In genomic region chr15:78973950-78974349, GRCm38 (mm10) we compare ENCODE assay signal across 13 mouse cellular contexts. TPM values are rescaled to one million over a fixed set of nuclear protein-coding genes. Genes with fewer than 3 reads are reported as not detected.
A peak's percentile ranks its signal among the peaks of the same experiment; 100 is the strongest.
DNase-seq lines count a peak whose midpoint lies in the region; ATAC-seq and TF ChIP-seq lines count a peak whose summit lies in the region.
"Had no signal": no experiment of that assay in that cellular context is flagged by ENCODE, and none has a peak within 500 bp of the region (broad histone marks: within the 10 kb centered on the region; RNA-seq: fewer than 3 reads in every experiment).

No protein-coding gene starts in this region.

- H3K27me3 ChIP-seq in forebrain, postnatal 0 days (ENCODE audit: insufficient read depth, low read length) = no peaks in the 10 kb centered on the region
- H3K27me3 ChIP-seq in forebrain, embryonic 15.5 days = no peaks in the 10 kb centered on the region
- no peaks in the 10 kb centered on the region for H3K27me3 ChIP-seq in kidney, embryonic 15.5 days
- H3K27me3 ChIP-seq: embryonic facial prominence, embryonic 12.5 days; limb, embryonic 13.5 days had no signal

- no peaks in the 10 kb centered on the region for H3K9me3 ChIP-seq in forebrain, postnatal 0 days (ENCODE audit: low read length)
- H3K9me3 ChIP-seq in forebrain, embryonic 15.5 days = no peaks in the 10 kb centered on the region
- no peaks in the 10 kb centered on the region for H3K9me3 ChIP-seq in kidney, embryonic 15.5 days (replicated peaks)
- H3K9me3 ChIP-seq: embryonic facial prominence, embryonic 12.5 days; limb, embryonic 13.5 days had no signal

- H3K36me3 ChIP-seq in forebrain, postnatal 0 days (ENCODE audit: insufficient read depth) = peaks cover 21% of the 10 kb centered on the region
- H3K36me3 ChIP-seq in forebrain, embryonic 15.5 days = peaks cover 11% of the 10 kb centered on the region; the same call in 1 of the 2 replicates
- H3K36me3 ChIP-seq in kidney, embryonic 15.5 days = no peaks in the 10 kb centered on the region

- ATAC-seq in forebrain, postnatal 0 days = no peak
- ATAC-seq in forebrain, embryonic 15.5 days (replicated peaks) = no peak
- no peak for ATAC-seq in kidney, embryonic 15.5 days (replicated peaks; ENCODE audit: low FRiP score)
- no peak for ATAC-seq in monocyte, adult 5-6 weeks (replicated peaks; ENCODE audit: insufficient number of reproducible peaks, low FRiP score, low TSS enrichment, poor library complexity, severe bottlenecking)
- ATAC-seq: inflammation-experienced regulatory T-cells, adult 6 months had no signal

- H3K9ac ChIP-seq in forebrain, postnatal 0 days = no peak overlapping the region
- H3K9ac ChIP-seq in forebrain, embryonic 15.5 days (replicated peaks) = no peak overlapping the region
- no peak overlapping the region for H3K9ac ChIP-seq in kidney, embryonic 15.5 days
- H3K9ac ChIP-seq: embryonic facial prominence, embryonic 12.5 days had no signal

- no peak overlapping the region for H3K4me3 ChIP-seq in forebrain, postnatal 0 days (ENCODE audit: low read depth, low read length)
- no peak overlapping the region for H3K4me3 ChIP-seq in forebrain, embryonic 15.5 days
- no peak overlapping the region for H3K4me3 ChIP-seq in kidney, embryonic 15.5 days (replicated peaks)
- H3K4me3 ChIP-seq: embryonic facial prominence, embryonic 12.5 days; limb, embryonic 13.5 days had no signal

- H3K4me2 ChIP-seq in forebrain, postnatal 0 days (ENCODE audit: low read depth) = no peak overlapping the region
- H3K4me2 ChIP-seq in forebrain, embryonic 15.5 days (replicated peaks) = no peak overlapping the region
- no peak overlapping the region for H3K4me2 ChIP-seq in kidney, embryonic 15.5 days
- H3K4me2 ChIP-seq: embryonic facial prominence, embryonic 12.5 days; limb, embryonic 13.5 days had no signal

- no peak for DNase-seq in forebrain, postnatal 0 days
- DNase-seq in kidney, postnatal 10 days = peak; percentile 46
- DNase-seq in 3134 (ENCODE audit: extremely low read depth, insufficient read length, low spot score) = peak; percentile 49
- peak; percentile 80 for DNase-seq in adrenal gland, adult 2 months
- DNase-seq in urinary bladder, postnatal 36 days (ENCODE audit: low spot score in 2 of 2) = no peak
- DNase-seq: right cerebral cortex, adult 18-20 months; thymus, postnatal 14 days had no signal

- TF ChIP-seq CTCF in forebrain, postnatal 0 days (IDR thresholded peaks at IDR 0.05; ENCODE audit: low read depth) = peak; percentile 38

- 74% methylated on average over 7 of the region's 7 CpGs for WGBS in forebrain, postnatal 0 days
- WGBS in forebrain, embryonic 15.5 days = 73% methylated on average over 7 of the region's 7 CpGs
- 75% methylated on average over 7 of the region's 7 CpGs for WGBS in kidney, embryonic 15.5 days

- no peaks in the 10 kb centered on the region for H3K4me1 ChIP-seq in forebrain, postnatal 0 days (ENCODE audit: insufficient read depth)
- H3K4me1 ChIP-seq in forebrain, embryonic 15.5 days = no peaks in the 10 kb centered on the region
- H3K4me1 ChIP-seq in kidney, embryonic 15.5 days = peaks cover 11% of the 10 kb centered on the region

- H3K27ac ChIP-seq in forebrain, postnatal 0 days (ENCODE audit: low read depth, low read length) = no peak overlapping the region
- H3K27ac ChIP-seq in forebrain, embryonic 15.5 days (replicated peaks) = no peak overlapping the region
- no peak overlapping the region for H3K27ac ChIP-seq in kidney, embryonic 15.5 days
- H3K27ac ChIP-seq: embryonic facial prominence, embryonic 12.5 days; limb, embryonic 13.5 days had no signal

RNA-seq across cellular contexts. Expression of gene Triobp, which starts 26.4 kb away (rescaled TPM):
- total RNA-seq in forebrain, postnatal 0 days (2014; rRNA removed) = 36.7 and 40.5 TPM in 2 replicates
- 25.1 and 30.5 TPM in 2 replicates for polyA plus RNA-seq in forebrain, postnatal 0 days (2015; fragmentation: Nextera tagmentation; extraction: Ambion mirVana)
- polyA plus RNA-seq in forebrain, embryonic 15.5 days (2015; fragmentation: Nextera tagmentation; extraction: Ambion mirVana) = 43.3 and 49.9 TPM in 2 replicates
- 62.9 and 66.6 TPM in 2 replicates for polyA plus RNA-seq in kidney, embryonic 15.5 days (2015; fragmentation: Nextera tagmentation; extraction: Ambion mirVana)
- total RNA-seq in adrenal gland, adult 2 months (2021) = 100 to 1,000 TPM in 1 of 2 experiments, 10 to 100 TPM in 1; 93.7 to 129 TPM
- 101 and 134 TPM in 2 replicates for polyA plus RNA-seq in adrenal gland, adult 2 months (2012; rRNA removed)
- total RNA-seq in monocyte, adult 5-6 weeks (2017) = 21.8 to 39.7 TPM (median 29.5 TPM) in 3 replicates

RNA-seq across cellular contexts. Expression of gene Nol12, which starts 39.2 kb away (rescaled TPM):
- 11.2 and 17.6 TPM in 2 replicates for total RNA-seq in forebrain, postnatal 0 days (2014; rRNA removed)
- polyA plus RNA-seq in forebrain, postnatal 0 days (2015; fragmentation: Nextera tagmentation; extraction: Ambion mirVana) = 60.3 and 64.2 TPM in 2 replicates
- 57.4 and 59.3 TPM in 2 replicates for polyA plus RNA-seq in forebrain, embryonic 15.5 days (2015; fragmentation: Nextera tagmentation; extraction: Ambion mirVana)
- polyA plus RNA-seq in kidney, embryonic 15.5 days (2015; fragmentation: Nextera tagmentation; extraction: Ambion mirVana) = 54.6 and 58.9 TPM in 2 replicates
- 10 to 100 TPM; 42.0 to 57.2 TPM for total RNA-seq in adrenal gland, adult 2 months (2021)
- polyA plus RNA-seq in adrenal gland, adult 2 months (2012; rRNA removed) = 21.3 and 22.5 TPM in 2 replicates
- total RNA-seq in monocyte, adult 5-6 weeks (2017) = 8.3 to 18.0 TPM (median 11.6 TPM) in 3 replicates

RNA-seq across cellular contexts. Expression of gene Lgals1, which starts 47.4 kb away (rescaled TPM):
- total RNA-seq in forebrain, postnatal 0 days (2014; rRNA removed) = 31.8 and 43.6 TPM in 2 replicates
- polyA plus RNA-seq in forebrain, postnatal 0 days (2015; fragmentation: Nextera tagmentation; extraction: Ambion mirVana) = 63.2 and 99.4 TPM in 2 replicates
- 61.7 and 66.5 TPM in 2 replicates for polyA plus RNA-seq in forebrain, embryonic 15.5 days (2015; fragmentation: Nextera tagmentation; extraction: Ambion mirVana)
- polyA plus RNA-seq in kidney, embryonic 15.5 days (2015; fragmentation: Nextera tagmentation; extraction: Ambion mirVana) = 761 and 838 TPM in 2 replicates
- total RNA-seq in adrenal gland, adult 2 months (2021) = 100 to 1,000 TPM; 386 to 613 TPM
- 341 and 382 TPM in 2 replicates for polyA plus RNA-seq in adrenal gland, adult 2 months (2012; rRNA removed)
- 404 to 1,073 TPM (median 510 TPM) in 3 replicates for total RNA-seq in monocyte, adult 5-6 weeks (2017)

RNA-seq across cellular contexts. Expression of gene H1f0, which starts 54.3 kb away (rescaled TPM):
- total RNA-seq in forebrain, postnatal 0 days (2014; rRNA removed) = 198 and 209 TPM in 2 replicates
- polyA plus RNA-seq in forebrain, postnatal 0 days (2015; fragmentation: Nextera tagmentation; extraction: Ambion mirVana) = 224 and 248 TPM in 2 replicates
- polyA plus RNA-seq in forebrain, embryonic 15.5 days (2015; fragmentation: Nextera tagmentation; extraction: Ambion mirVana) = 470 and 489 TPM in 2 replicates
- polyA plus RNA-seq in kidney, embryonic 15.5 days (2015; fragmentation: Nextera tagmentation; extraction: Ambion mirVana) = 513 and 545 TPM in 2 replicates
- total RNA-seq in adrenal gland, adult 2 months (2021) = 100 to 1,000 TPM in 1 of 2 experiments, 10 to 100 TPM in 1; 94.6 to 204 TPM
- polyA plus RNA-seq in adrenal gland, adult 2 months (2012; rRNA removed) = 109 and 135 TPM in 2 replicates
- total RNA-seq in monocyte, adult 5-6 weeks (2017) = 27.7 to 41.5 TPM (median 37.9 TPM) in 3 replicates

Comparison
In these comparisons a context has a peak if more than half of its experiments do, and no peak if none do; other contexts are left out.
1. DNase-seq: peak in kidney, postnatal 10 days (single experiment), 3134 (single experiment) and adrenal gland, adult 2 months (single experiment); none in forebrain, postnatal 0 days (single experiment) and urinary bladder, postnatal 36 days (0 of 2).